21 mouse cellular contexts compared by ENCODE assay signal in the genomic region with DNA sequence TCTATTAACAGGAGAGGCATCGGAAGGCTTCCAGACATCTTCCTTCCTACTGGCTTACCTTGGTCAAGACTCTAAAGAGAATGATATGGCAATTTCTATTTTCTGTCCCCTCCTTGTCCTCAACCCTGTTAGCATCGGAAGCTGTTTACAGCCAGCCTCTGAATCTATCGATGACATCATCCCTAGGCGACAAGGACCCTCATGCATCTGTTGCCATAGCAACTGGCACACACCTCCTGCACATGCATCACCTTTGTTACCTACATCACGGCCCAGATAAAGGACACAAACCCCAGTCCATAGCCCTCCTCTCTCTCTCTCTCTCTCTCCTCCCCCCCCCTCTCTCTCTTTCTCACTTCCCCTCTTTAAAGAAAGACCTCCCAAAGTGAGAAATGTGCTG.
A peak's percentile ranks its signal among the peaks of the same experiment; 100 is the strongest.
DNase-seq lines count a peak whose midpoint lies in the region; ATAC-seq lines count a peak whose summit lies in the region.
"Had no signal": no experiment of that assay in that cellular context is flagged by ENCODE, and none has a peak within 500 bp of the region (broad histone marks: within the 10 kb centered on the region; RNA-seq: fewer than 3 reads in every experiment).

No protein-coding gene starts in this region.

- DNase-seq in neural tube, embryonic 10.5 days (ENCODE audit: extremely low spot score, low spot score): no peak
- peak; percentile 71 for DNase-seq in midbrain, embryonic 14.5 days
- no peak for DNase-seq in layer of hippocampus, adult 11-12 months (ENCODE audit: low spot score)
- no peak for DNase-seq in gastrocnemius, postnatal 36 days
- DNase-seq in cerebellum, adult 11-12 months: no peak
- DNase-seq: adrenal gland, adult 8-10 months; cerebellum, adult 9-10 months; gastrocnemius, postnatal 10 days; lung, adult 2 months; lung, postnatal 36 days; thymus, postnatal 25 days had no signal

- H3K4me1 ChIP-seq in forebrain, embryonic 13.5 days: peaks cover 7% of the 10 kb centered on the region; the same call in 1 of the 2 replicates
- H3K4me1 ChIP-seq in forebrain, embryonic 15.5 days: no peaks in the 10 kb centered on the region
- H3K4me1 ChIP-seq in neural tube, embryonic 13.5 days (replicated peaks): peaks cover 6% of the 10 kb centered on the region; the same call in 1 of the 2 replicates
- H3K4me1 ChIP-seq in midbrain, embryonic 14.5 days (ENCODE audit: control insufficient read depth, insufficient read depth, low read length): no peaks in the 10 kb centered on the region

- H3K9me3 ChIP-seq in forebrain, embryonic 13.5 days (replicated peaks): no peaks in the 10 kb centered on the region; the same call in 1 of the 2 replicates
- no peaks in the 10 kb centered on the region for H3K9me3 ChIP-seq in forebrain, embryonic 15.5 days
- H3K9me3 ChIP-seq in neural tube, embryonic 13.5 days: no peaks in the 10 kb centered on the region
- no peaks in the 10 kb centered on the region for H3K9me3 ChIP-seq in midbrain, embryonic 14.5 days (ENCODE audit: control insufficient read depth, low read length)
- H3K9me3 ChIP-seq: embryonic facial prominence, embryonic 15.5 days; heart, embryonic 12.5 days; midbrain, embryonic 12.5 days had no signal

- H3K4me3 ChIP-seq in forebrain, embryonic 13.5 days: no peak overlapping the region
- no peak overlapping the region for H3K4me3 ChIP-seq in forebrain, embryonic 15.5 days
- no peak overlapping the region for H3K4me3 ChIP-seq in neural tube, embryonic 13.5 days
- H3K4me3 ChIP-seq in midbrain, embryonic 14.5 days (replicated peaks; ENCODE audit: low read depth, low read length): no peak overlapping the region
- H3K4me3 ChIP-seq: embryonic facial prominence, embryonic 15.5 days; heart, embryonic 12.5 days; layer of hippocampus, adult 2 months; midbrain, embryonic 12.5 days had no signal

- H3K27ac ChIP-seq in forebrain, embryonic 13.5 days: no peak overlapping the region
- no peak overlapping the region for H3K27ac ChIP-seq in forebrain, embryonic 15.5 days (replicated peaks)
- no peak overlapping the region for H3K27ac ChIP-seq in neural tube, embryonic 13.5 days (replicated peaks)
- H3K27ac ChIP-seq in midbrain, embryonic 14.5 days (replicated peaks; ENCODE audit: low read depth, low read length): no peak overlapping the region
- H3K27ac ChIP-seq: embryonic facial prominence, embryonic 15.5 days; kidney, postnatal 0 days; layer of hippocampus, adult 2 months; midbrain, embryonic 12.5 days had no signal

- no peak overlapping the region for H3K9ac ChIP-seq in forebrain, embryonic 13.5 days
- no peak overlapping the region for H3K9ac ChIP-seq in forebrain, embryonic 15.5 days (replicated peaks)
- H3K9ac ChIP-seq in neural tube, embryonic 13.5 days: no peak overlapping the region
- H3K9ac ChIP-seq in midbrain, embryonic 14.5 days (replicated peaks; ENCODE audit: low read length): no peak overlapping the region
- H3K9ac ChIP-seq: embryonic facial prominence, embryonic 15.5 days; heart, embryonic 12.5 days; midbrain, embryonic 12.5 days had no signal

- intact Hi-C loops in gastrocnemius, postnatal 36 days (cut with DNase I): no loop called here

- H3K4me2 ChIP-seq in forebrain, embryonic 13.5 days: no peak overlapping the region
- H3K4me2 ChIP-seq in forebrain, embryonic 15.5 days (replicated peaks): no peak overlapping the region
- H3K4me2 ChIP-seq in neural tube, embryonic 13.5 days: no peak overlapping the region
- H3K4me2 ChIP-seq in midbrain, embryonic 14.5 days (ENCODE audit: low read length): no peak overlapping the region
- H3K4me2 ChIP-seq: embryonic facial prominence, embryonic 15.5 days; heart, embryonic 12.5 days; liver, embryonic 11.5 days; midbrain, embryonic 12.5 days had no signal

- 51% methylated on average over 5 of the region's 5 CpGs for WGBS in forebrain, embryonic 13.5 days
- WGBS in forebrain, embryonic 15.5 days: 53% methylated on average over 5 of the region's 5 CpGs
- WGBS in neural tube, embryonic 13.5 days: 74% methylated on average over 5 of the region's 5 CpGs
- 71% methylated on average over 5 of the region's 5 CpGs for WGBS in midbrain, embryonic 14.5 days

- H3K36me3 ChIP-seq in forebrain, embryonic 13.5 days (ENCODE audit: poor library complexity, severe bottlenecking): no peaks in the 10 kb centered on the region
- H3K36me3 ChIP-seq in forebrain, embryonic 15.5 days: no peaks in the 10 kb centered on the region
- H3K36me3 ChIP-seq in neural tube, embryonic 13.5 days: no peaks in the 10 kb centered on the region
- H3K36me3 ChIP-seq in midbrain, embryonic 14.5 days (ENCODE audit: control insufficient read depth, insufficient read depth, low read length): no peaks in the 10 kb centered on the region
- H3K36me3 ChIP-seq: embryonic facial prominence, embryonic 15.5 days; heart, embryonic 12.5 days; midbrain, embryonic 12.5 days had no signal

- ATAC-seq in forebrain, embryonic 13.5 days: peak; percentile 53; the same call in 1 of the 2 replicates
- no peak; the same call in 1 of the 2 replicates for ATAC-seq in forebrain, embryonic 15.5 days (replicated peaks)
- ATAC-seq in neural tube, embryonic 13.5 days (ENCODE audit: low read depth): peak; percentile 49; the same call in 1 of the 2 replicates
- ATAC-seq in midbrain, embryonic 14.5 days (ENCODE audit: low FRiP score, low TSS enrichment): peak; percentile 43; the same call in 1 of the 2 replicates
- ATAC-seq: intestine, embryonic 16.5 days had no signal

- peaks cover 100% of the 10 kb centered on the region for H3K27me3 ChIP-seq in forebrain, embryonic 13.5 days
- H3K27me3 ChIP-seq in forebrain, embryonic 15.5 days: peaks cover 92% of the 10 kb centered on the region
- no peaks in the 10 kb centered on the region for H3K27me3 ChIP-seq in neural tube, embryonic 13.5 days
- no peaks in the 10 kb centered on the region for H3K27me3 ChIP-seq in midbrain, embryonic 14.5 days (ENCODE audit: control insufficient read depth, insufficient read depth, low read length)
- H3K27me3 ChIP-seq: embryonic facial prominence, embryonic 15.5 days; heart, embryonic 12.5 days had no signal
